Mouse (Mus musculus): ENCODE measurements around the gene Rhox2h. TPM values are rescaled to one million over a fixed set of nuclear protein-coding genes. Genes with fewer than 3 reads are reported as not detected.

Gene Rhox2h
- polyA plus RNA-seq (2012; rRNA removed): not detected in 2 replicates

GRCm38 (mm10) chrX:37673177-37673576, at the start of gene Rhox2h:
Gene Rhox2h, minus strand, starts transcription at chrX:37673277.

GRCm38 (mm10) chrX:37668664-37669063, 4.4 kb downstream of the Rhox2h start, which contains the start of gene Rhox3h:
Gene Rhox3h, minus strand, starts transcription at chrX:37668764.

GRCm38 (mm10) chrX:37651227-37651626, 21.9 kb downstream of the Rhox2h start, which contains the start of gene Rhox4g:
Gene Rhox4g, minus strand, starts transcription at chrX:37651327.

GRCm38 (mm10) chrX:37643370-37643769, 29.7 kb downstream of the Rhox2h start, which contains the start of gene Rhox2g:
Gene Rhox2g, minus strand, starts transcription at chrX:37643470.

GRCm38 (mm10) chrX:37628512-37628911, 44.6 kb downstream of the Rhox2h start, which contains the start of gene Rhox3g:
Gene Rhox3g, minus strand, starts transcription at chrX:37628612.

Other genes with a start within 250 kb of the Rhox2h start
- not detected in 2 replicates for gene Rhox4b, start 240.8 kb downstream of the Rhox2h start, polyA plus RNA-seq (2012; rRNA removed)
- gene Rhox2c, start 219.6 kb downstream of the Rhox2h start, polyA plus RNA-seq (2012; rRNA removed): not detected in 2 replicates
- not detected in 2 replicates for gene Rhox3c, start 214.7 kb downstream of the Rhox2h start, polyA plus RNA-seq (2012; rRNA removed)
- not detected in 2 replicates for gene Rhox4c, start 192.9 kb downstream of the Rhox2h start, polyA plus RNA-seq (2012; rRNA removed)
- gene Rhox2d, start 179.8 kb downstream of the Rhox2h start, polyA plus RNA-seq (2012; rRNA removed): not detected in 2 replicates
- gene Rhox4d, start 158.9 kb downstream of the Rhox2h start, polyA plus RNA-seq (2012; rRNA removed): not detected in 2 replicates
- gene Rhox2e, start 142.8 kb downstream of the Rhox2h start, polyA plus RNA-seq (2012; rRNA removed): not detected in 2 replicates
- not detected in 2 replicates for gene Rhox3e, start 131.3 kb downstream of the Rhox2h start, polyA plus RNA-seq (2012; rRNA removed)
- not detected in 2 replicates for gene Rhox4e, start 115.9 kb downstream of the Rhox2h start, polyA plus RNA-seq (2012; rRNA removed)
- not detected in 2 replicates for gene Rhox2f, start 101.9 kb downstream of the Rhox2h start, polyA plus RNA-seq (2012; rRNA removed)
- gene Rhox3f, start 92.3 kb downstream of the Rhox2h start, polyA plus RNA-seq (2012; rRNA removed): not detected in 2 replicates
- not detected in 2 replicates for gene Rhox4f, start 65.6 kb downstream of the Rhox2h start, polyA plus RNA-seq (2012; rRNA removed)
- not detected in 2 replicates for gene Rhox3g, start 44.7 kb downstream of the Rhox2h start, polyA plus RNA-seq (2012; rRNA removed)
- gene Rhox2g, start 29.8 kb downstream of the Rhox2h start, polyA plus RNA-seq (2012; rRNA removed): not detected in 2 replicates
- gene Rhox4g, start 21.9 kb downstream of the Rhox2h start, polyA plus RNA-seq (2012; rRNA removed): not detected in 2 replicates
- gene Rhox3h, start 4.5 kb downstream of the Rhox2h start, polyA plus RNA-seq (2012; rRNA removed): not detected in 2 replicates
- 0.70 and 1.0 TPM in 2 replicates for gene Rhox5, start 131.6 kb upstream of the Rhox2h start, polyA plus RNA-seq (2012; rRNA removed)
- gene Rhox6, start 153.6 kb upstream of the Rhox2h start, polyA plus RNA-seq (2012; rRNA removed): 0.03 TPM in 1 of 2 replicates, not detected in the other
- not detected in 2 replicates for gene Rhox7a, start 158.4 kb upstream of the Rhox2h start, polyA plus RNA-seq (2012; rRNA removed)
- gene Rhox8, start 205.7 kb upstream of the Rhox2h start, polyA plus RNA-seq (2012; rRNA removed): not detected in 2 replicates
- not detected in 2 replicates for gene Rhox7b, start 224.0 kb upstream of the Rhox2h start, polyA plus RNA-seq (2012; rRNA removed)
- gene Rhox9, start 228.5 kb upstream of the Rhox2h start, polyA plus RNA-seq (2012; rRNA removed): not detected in 2 replicates

Measured in liver, embryonic 18 days (tissue).